Mouse (Mus musculus): ENCODE measurements around the gene 4931429L15Rik. TPM values are rescaled to one million over a fixed set of nuclear protein-coding genes. Genes with fewer than 3 reads are reported as not detected.
"Not testable (repeated sequence)": the region's sequence is repeated elsewhere in the genome, so short reads cannot be mapped to it uniquely, and the experiment has no call there.

The 4931429L15Rik gene
- not detected in 2 replicates for polyA plus RNA-seq (2014; fragmentation: Nextera tagmentation; extraction: Ambion mirVana)

- not testable (repeated sequence) for H3K27ac ChIP-seq (ENCODE audit: low read depth, low read length); ATAC-seq (replicated peaks; ENCODE audit: low FRiP score); H3K36me3 ChIP-seq (ENCODE audit: control insufficient read depth, insufficient read depth, low read length); DNase-seq (ENCODE audit: low spot score); H3K4me2 ChIP-seq (ENCODE audit: low read depth, low read length, severe bottlenecking); H3K9me3 ChIP-seq (ENCODE audit: control insufficient read depth, low read length); H3K9ac ChIP-seq (ENCODE audit: low read length); H3K4me3 ChIP-seq (ENCODE audit: low read depth, low read length); H3K27me3 ChIP-seq (ENCODE audit: control insufficient read depth, insufficient read depth, low read length)
- 85% methylated on average over 6 of the region's 6 CpGs for WGBS
- peaks cover 18% of the 10 kb centered on the region for H3K4me1 ChIP-seq (replicated peaks; ENCODE audit: control insufficient read depth, insufficient read depth, low read length)
Observed at GRCm38 (mm10) chr9:46319886-46320285, at the start of gene 4931429L15Rik. Gene 4931429L15Rik, minus strand, starts transcription at chr9:46319986.

- DNase-seq (ENCODE audit: low spot score) (no peak), ATAC-seq (replicated peaks; ENCODE audit: low FRiP score) (no peak)
- Histone ChIP-seq H3K9ac (ENCODE audit: low read length) (no peak overlapping the region), H3K4me1 (replicated peaks; ENCODE audit: control insufficient read depth, insufficient read depth, low read length) (no peaks in the 10 kb centered on the region), H3K4me3 (ENCODE audit: low read depth, low read length) (no peak overlapping the region), H3K27me3 (ENCODE audit: control insufficient read depth, insufficient read depth, low read length) (no peaks in the 10 kb centered on the region), H3K9me3 (ENCODE audit: control insufficient read depth, low read length) (no peaks in the 10 kb centered on the region), H3K27ac (ENCODE audit: low read depth, low read length) (no peak overlapping the region), H3K4me2 (ENCODE audit: low read depth, low read length, severe bottlenecking) (no peak overlapping the region), H3K36me3 (ENCODE audit: control insufficient read depth, insufficient read depth, low read length) (no peaks in the 10 kb centered on the region)
- WGBS = 66% methylated on average over 2 of the region's 2 CpGs
Observed at GRCm38 (mm10) chr9:46362459-46362858, 42.7 kb upstream of the 4931429L15Rik start.

- H3K27me3 ChIP-seq (ENCODE audit: control insufficient read depth, insufficient read depth, low read length) = no peaks in the 10 kb centered on the region
- WGBS = 72% methylated on average over 11 of the region's 11 CpGs
- H3K9me3 ChIP-seq (ENCODE audit: control insufficient read depth, low read length) = no peaks in the 10 kb centered on the region
- no peak overlapping the region for H3K4me2 ChIP-seq (ENCODE audit: low read depth, low read length, severe bottlenecking)
- H3K4me3 ChIP-seq (ENCODE audit: low read depth, low read length) = no peak overlapping the region
- H3K9ac ChIP-seq (ENCODE audit: low read length) = no peak overlapping the region
- ATAC-seq (replicated peaks; ENCODE audit: low FRiP score) = no peak
- no peaks in the 10 kb centered on the region for H3K4me1 ChIP-seq (replicated peaks; ENCODE audit: control insufficient read depth, insufficient read depth, low read length)
- H3K36me3 ChIP-seq (ENCODE audit: control insufficient read depth, insufficient read depth, low read length) = no peaks in the 10 kb centered on the region
- no peak overlapping the region for H3K27ac ChIP-seq (ENCODE audit: low read depth, low read length)
- no peak for DNase-seq (ENCODE audit: low spot score)
Observed at GRCm38 (mm10) chr9:46361461-46362111, 41.8 kb upstream of the 4931429L15Rik start.

GRCm38 (mm10) chr9:46353992-46354391 is 34.2 kb upstream of the 4931429L15Rik start:
- DNase-seq (ENCODE audit: low spot score) (peak; percentile 67), ATAC-seq (replicated peaks; ENCODE audit: low FRiP score) (0 out of 2 replicates have a peak, but pooled peaks have one; percentile 69)
- Histone ChIP-seq H3K9me3 (ENCODE audit: control insufficient read depth, low read length) (no peaks in the 10 kb centered on the region), H3K27me3 (ENCODE audit: control insufficient read depth, insufficient read depth, low read length) (peaks cover 7% of the 10 kb centered on the region), H3K4me2 (ENCODE audit: low read depth, low read length, severe bottlenecking) (no peak overlapping the region), H3K27ac (ENCODE audit: low read depth, low read length) (no peak overlapping the region), H3K9ac (ENCODE audit: low read length) (no peak overlapping the region), H3K36me3 (ENCODE audit: control insufficient read depth, insufficient read depth, low read length) (no peaks in the 10 kb centered on the region), H3K4me3 (ENCODE audit: low read depth, low read length) (no peak overlapping the region), H3K4me1 (replicated peaks; ENCODE audit: control insufficient read depth, insufficient read depth, low read length) (no peaks in the 10 kb centered on the region; the same call in 1 of the 2 replicates)
- 12% methylated on average over 3 of the region's 3 CpGs for WGBS

GRCm38 (mm10) chr9:46353330-46353724 is 33.5 kb upstream of the 4931429L15Rik start:
- DNase-seq (ENCODE audit: low spot score) (peak; percentile 61), ATAC-seq (replicated peaks; ENCODE audit: low FRiP score) (no peak)
- Histone ChIP-seq H3K4me1 (replicated peaks; ENCODE audit: control insufficient read depth, insufficient read depth, low read length) (no peaks in the 10 kb centered on the region; the same call in 1 of the 2 replicates), H3K27ac (ENCODE audit: low read depth, low read length) (no peak overlapping the region), H3K9ac (ENCODE audit: low read length) (no peak overlapping the region), H3K4me2 (ENCODE audit: low read depth, low read length, severe bottlenecking) (no peak overlapping the region), H3K36me3 (ENCODE audit: control insufficient read depth, insufficient read depth, low read length) (no peaks in the 10 kb centered on the region), H3K9me3 (ENCODE audit: control insufficient read depth, low read length) (no peaks in the 10 kb centered on the region), H3K27me3 (ENCODE audit: control insufficient read depth, insufficient read depth, low read length) (peaks cover 7% of the 10 kb centered on the region), H3K4me3 (ENCODE audit: low read depth, low read length) (no peak overlapping the region)
- WGBS = 26% methylated on average over 5 of the region's 5 CpGs

GRCm38 (mm10) chr9:46352651-46353329 is 33.0 kb upstream of the 4931429L15Rik start:
- Histone ChIP-seq H3K9me3 (ENCODE audit: control insufficient read depth, low read length) (no peaks in the 10 kb centered on the region), H3K36me3 (ENCODE audit: control insufficient read depth, insufficient read depth, low read length) (no peaks in the 10 kb centered on the region), H3K9ac (ENCODE audit: low read length) (no peak overlapping the region), H3K4me1 (replicated peaks; ENCODE audit: control insufficient read depth, insufficient read depth, low read length) (no peaks in the 10 kb centered on the region; the same call in 1 of the 2 replicates), H3K4me2 (ENCODE audit: low read depth, low read length, severe bottlenecking) (no peak overlapping the region), H3K27ac (ENCODE audit: low read depth, low read length) (no peak overlapping the region), H3K27me3 (ENCODE audit: control insufficient read depth, insufficient read depth, low read length) (peaks cover 7% of the 10 kb centered on the region), H3K4me3 (ENCODE audit: low read depth, low read length) (no peak overlapping the region)
- DNase-seq (ENCODE audit: low spot score) (no peak), ATAC-seq (replicated peaks; ENCODE audit: low FRiP score) (no peak)
- 57% methylated on average over 12 of the region's 12 CpGs for WGBS

- Histone ChIP-seq H3K27ac (ENCODE audit: low read depth, low read length) (no peak overlapping the region), H3K27me3 (ENCODE audit: control insufficient read depth, insufficient read depth, low read length) (peaks cover 7% of the 10 kb centered on the region), H3K4me3 (ENCODE audit: low read depth, low read length) (no peak overlapping the region), H3K36me3 (ENCODE audit: control insufficient read depth, insufficient read depth, low read length) (no peaks in the 10 kb centered on the region), H3K9ac (ENCODE audit: low read length) (no peak overlapping the region), H3K9me3 (ENCODE audit: control insufficient read depth, low read length) (no peaks in the 10 kb centered on the region), H3K4me2 (ENCODE audit: low read depth, low read length, severe bottlenecking) (no peak overlapping the region), H3K4me1 (replicated peaks; ENCODE audit: control insufficient read depth, insufficient read depth, low read length) (no peaks in the 10 kb centered on the region; the same call in 1 of the 2 replicates)
- 40% methylated on average over 9 of the region's 9 CpGs for WGBS
- DNase-seq (ENCODE audit: low spot score) (no peak), ATAC-seq (replicated peaks; ENCODE audit: low FRiP score) (no peak)
Observed at GRCm38 (mm10) chr9:46350451-46350981, 30.7 kb upstream of the 4931429L15Rik start.

GRCm38 (mm10) chr9:46345887-46346665 is 26.3 kb upstream of the 4931429L15Rik start:
- no peaks in the 10 kb centered on the region for H3K36me3 ChIP-seq (ENCODE audit: control insufficient read depth, insufficient read depth, low read length)
- H3K9ac ChIP-seq (ENCODE audit: low read length) = no peak overlapping the region
- ATAC-seq (replicated peaks; ENCODE audit: low FRiP score) = no peak
- H3K4me3 ChIP-seq (ENCODE audit: low read depth, low read length) = no peak overlapping the region
- no peaks in the 10 kb centered on the region for H3K27me3 ChIP-seq (ENCODE audit: control insufficient read depth, insufficient read depth, low read length)
- 93% methylated on average over 4 of the region's 4 CpGs for WGBS
- no peaks in the 10 kb centered on the region for H3K9me3 ChIP-seq (ENCODE audit: control insufficient read depth, low read length)
- no peak for DNase-seq (ENCODE audit: low spot score)
- H3K4me1 ChIP-seq (replicated peaks; ENCODE audit: control insufficient read depth, insufficient read depth, low read length) = no peaks in the 10 kb centered on the region; the same call in 1 of the 2 replicates
- no peak overlapping the region for H3K27ac ChIP-seq (ENCODE audit: low read depth, low read length)
- no peak overlapping the region for H3K4me2 ChIP-seq (ENCODE audit: low read depth, low read length, severe bottlenecking)
